Mouse (Mus musculus): Measurements from ENCODE around the gene Map3k4. TPM values are rescaled to one million over a fixed set of nuclear protein-coding genes. Genes with fewer than 3 reads are reported as not detected.
A peak's percentile ranks its signal among the peaks of the same experiment; 100 is the strongest.

Gene Map3k4
- total RNA-seq, 2 experiments from 2014 or later: 35.6 to 49.9 TPM

DNA sequence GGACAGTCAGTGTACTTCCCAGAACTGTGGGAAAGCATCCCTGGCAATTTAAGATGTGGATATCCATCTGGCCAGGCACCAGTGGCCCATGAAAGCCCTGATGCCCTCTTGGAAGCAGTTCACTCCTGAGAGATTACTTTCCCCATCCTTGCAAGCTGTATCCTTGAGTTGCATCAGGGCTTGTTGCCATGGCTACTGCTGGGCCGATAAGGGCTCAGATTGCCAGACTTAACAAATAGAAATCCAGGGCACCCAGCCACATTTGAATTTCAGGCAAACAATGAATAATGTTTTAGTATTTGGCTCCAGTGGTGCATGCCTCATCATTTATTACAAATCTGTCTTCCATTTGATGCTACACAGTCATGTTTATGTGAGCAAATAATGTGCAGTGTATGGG lies 130.8 kb downstream of the Map3k4 start:
- peak; percentile 54 to 59 for DNase-seq (ENCODE audit: low spot score in 2 of 2)

DNA sequence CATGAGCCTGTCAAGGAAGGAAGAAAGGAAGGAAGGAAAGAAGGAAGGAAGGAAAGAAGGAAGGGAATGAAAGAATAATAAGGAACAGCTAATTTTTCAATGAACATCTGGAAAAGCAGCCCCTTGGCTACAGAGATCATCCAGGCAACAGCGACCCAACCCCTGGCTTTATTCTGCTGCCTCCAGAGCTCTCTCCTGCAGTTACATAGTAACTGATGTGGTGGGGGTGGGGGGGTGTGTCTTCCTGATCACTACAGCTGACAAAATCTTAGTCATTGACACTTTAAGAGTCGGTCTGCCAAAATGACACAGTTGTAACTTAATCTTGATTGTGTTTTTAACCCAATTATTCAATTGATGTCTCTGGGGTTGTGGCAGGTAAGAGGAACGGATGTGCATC lies 132.3 kb downstream of the Map3k4 start:
- DNase-seq (ENCODE audit: low spot score in 2 of 2): no peak

DNA sequence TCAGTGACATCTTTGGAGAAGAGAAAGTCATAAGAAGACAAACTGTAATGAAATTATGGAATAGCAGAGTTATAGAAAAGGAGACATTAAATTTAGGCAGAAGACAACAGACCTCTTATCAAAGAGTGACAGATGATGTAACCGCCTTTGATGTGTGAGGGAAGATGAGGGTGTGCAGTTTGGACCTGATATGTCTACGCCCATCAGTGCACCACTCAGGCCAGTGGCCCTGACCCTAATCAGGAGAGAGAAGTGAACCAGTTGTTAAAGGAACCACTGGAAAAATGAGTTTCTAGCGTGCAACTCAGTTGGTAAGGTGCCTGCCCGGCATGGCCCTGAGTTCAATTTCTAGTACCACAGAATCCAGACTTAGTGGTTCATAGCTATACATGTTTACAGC lies 132.7 kb downstream of the Map3k4 start:
- no peak for DNase-seq (ENCODE audit: low spot score in 2 of 2)

GRCm38 (mm10) chr17:12184283-12184682 lies 134.3 kb downstream of the Map3k4 start:
- no peak for DNase-seq (ENCODE audit: low spot score in 2 of 2)

GRCm38 (mm10) chr17:12182702-12183485 lies 135.7 kb downstream of the Map3k4 start:
- no peak for DNase-seq (ENCODE audit: low spot score in 2 of 2)

DNA sequence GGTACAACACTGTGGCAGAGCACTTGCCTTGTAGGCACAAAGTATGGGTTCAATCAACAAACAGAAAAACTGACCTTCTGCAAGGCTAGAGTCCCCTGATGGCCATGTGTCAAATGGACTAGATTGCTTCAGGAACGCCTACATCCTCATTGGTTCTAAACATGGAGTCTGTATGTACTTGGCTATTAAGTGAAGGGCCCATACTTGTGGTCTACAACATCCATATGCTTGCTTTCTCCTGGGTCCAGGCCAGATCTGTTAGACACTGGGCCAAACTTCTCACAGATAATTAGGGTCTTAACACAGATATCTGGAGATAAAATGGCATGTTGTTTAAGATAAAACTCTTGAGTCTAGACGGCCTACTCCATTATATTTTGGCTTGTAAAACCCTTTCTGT lies 138.8 kb downstream of the Map3k4 start:
- no peak for DNase-seq (ENCODE audit: low spot score in 2 of 2)

DNA sequence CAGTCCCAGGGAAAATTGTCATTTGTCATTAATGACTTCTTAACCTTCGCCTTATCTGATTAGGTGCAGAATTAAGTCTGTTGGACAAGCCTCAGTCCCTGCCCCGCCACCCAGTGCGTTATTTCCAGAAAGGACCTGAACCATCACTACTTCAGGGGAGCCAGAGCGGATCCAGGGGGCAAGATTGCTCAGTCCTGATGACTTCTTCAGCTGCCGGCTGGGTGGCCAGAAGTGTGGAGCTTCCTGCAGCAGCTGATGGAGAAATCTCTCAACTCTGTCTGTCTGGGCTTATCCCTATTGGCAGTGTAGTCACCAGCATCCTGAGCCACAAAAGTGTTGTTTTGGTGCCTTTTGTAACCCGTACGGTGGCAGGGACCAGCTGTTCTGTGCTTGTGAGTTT lies 139.3 kb downstream of the Map3k4 start:
- no peak for DNase-seq (ENCODE audit: low spot score in 2 of 2)

Other genes starting within 250 kb of the Map3k4 start
- gene Agpat4, start 200.1 kb downstream of the Map3k4 start, total RNA-seq (2021): 10 to 100 TPM; 62.8 to 65.0 TPM
- gene Plg, start 59.8 kb upstream of the Map3k4 start, total RNA-seq (2021): not detected
- gene Slc22a3, start 188.9 kb upstream of the Map3k4 start, total RNA-seq (2021): 1 to 10 TPM; 3.6 to 4.2 TPM

All from layer of hippocampus, postnatal 10 days (tissue).